ENCODE assay signal across 8 mouse cellular contexts in genomic region chr3:90265932-90266741, GRCm38 (mm10). TPM values are rescaled to one million over a fixed set of nuclear protein-coding genes. Genes with fewer than 3 reads are reported as not detected.
DNase-seq lines count a peak whose midpoint lies in the region; ATAC-seq lines count a peak whose summit lies in the region.

No protein-coding gene starts in this region.

- H3K36me3 ChIP-seq in forebrain, embryonic 12.5 days (replicated peaks): peaks cover 47% of the 10 kb centered on the region
- H3K36me3 ChIP-seq in hindbrain, embryonic 16.5 days (ENCODE audit: control insufficient read depth, insufficient read depth, low read length): peaks cover 20% of the 10 kb centered on the region
- H3K36me3 ChIP-seq in splenic B cell, adult 2 months (ENCODE audit: control insufficient read depth, insufficient read depth, low read length, poor library complexity, severe bottlenecking): peaks cover 27% of the 10 kb centered on the region

- H3K27ac ChIP-seq in forebrain, embryonic 12.5 days: peak overlapping the region; percentile 91
- H3K27ac ChIP-seq in hindbrain, embryonic 16.5 days (ENCODE audit: low read depth, low read length): peak overlapping the region; percentile 97

- peak; percentile 27; the same call in 1 of the 2 replicates for ATAC-seq in forebrain, embryonic 12.5 days (ENCODE audit: low FRiP score)
- ATAC-seq in hindbrain, embryonic 16.5 days: peak; percentile 51

- H3K27me3 ChIP-seq in forebrain, embryonic 12.5 days: no peaks in the 10 kb centered on the region
- H3K27me3 ChIP-seq in hindbrain, embryonic 16.5 days (replicated peaks; ENCODE audit: control insufficient read depth, insufficient read depth, low read length): no peaks in the 10 kb centered on the region
- no peaks in the 10 kb centered on the region for H3K27me3 ChIP-seq in splenic B cell, adult 2 months (ENCODE audit: control insufficient read depth, insufficient read depth, low read length, poor library complexity, severe bottlenecking)

- H3K4me2 ChIP-seq in forebrain, embryonic 12.5 days: peak overlapping the region; percentile 88
- peak overlapping the region; percentile 76 for H3K4me2 ChIP-seq in hindbrain, embryonic 16.5 days (ENCODE audit: low read length)

- 29% methylated on average over 16 of the region's 16 CpGs for WGBS in forebrain, embryonic 12.5 days
- WGBS in hindbrain, embryonic 16.5 days: 26% methylated on average over 16 of the region's 16 CpGs

- peak overlapping the region; percentile 93 for H3K9ac ChIP-seq in forebrain, embryonic 12.5 days
- H3K9ac ChIP-seq in hindbrain, embryonic 16.5 days (ENCODE audit: low read depth, low read length): peak overlapping the region; percentile 99

- H3K9me3 ChIP-seq in forebrain, embryonic 12.5 days: no peaks in the 10 kb centered on the region
- no peaks in the 10 kb centered on the region for H3K9me3 ChIP-seq in hindbrain, embryonic 16.5 days (ENCODE audit: control insufficient read depth, low read length)

- H3K4me3 ChIP-seq in forebrain, embryonic 12.5 days (replicated peaks): peak overlapping the region; percentile 83
- peak overlapping the region; percentile 96 for H3K4me3 ChIP-seq in hindbrain, embryonic 16.5 days (ENCODE audit: low read length)

- H3K4me1 ChIP-seq in forebrain, embryonic 12.5 days: peaks cover 10% of the 10 kb centered on the region
- H3K4me1 ChIP-seq in hindbrain, embryonic 16.5 days (ENCODE audit: control insufficient read depth, insufficient read depth, low read depth, low read length): peaks cover 10% of the 10 kb centered on the region

- DNase-seq in A20 (ENCODE audit: low read depth, low spot score): peak; percentile 91
- DNase-seq in ES-CJ7 (ENCODE audit: low read depth, low spot score): peak; percentile 39
- DNase-seq in lung, postnatal 4 days: peak; percentile 40 to 50
- DNase-seq in splenic B cell, adult 2 months (ENCODE audit: low read depth, low spot score): peak; percentile 88
- DNase-seq in adrenal gland, adult 2 months: no peak
- DNase-seq in kidney, postnatal 36 days: no peak

RNA-seq across cellular contexts. Expression of gene Dennd4b, which starts 1.2 kb away (rescaled TPM):
- 6.0 and 7.9 TPM in 2 replicates for polyA plus RNA-seq in forebrain, embryonic 12.5 days (2016; fragmentation: Nextera tagmentation; extraction: Ambion mirVana)
- polyA plus RNA-seq in hindbrain, embryonic 16.5 days (2015; fragmentation: Nextera tagmentation; extraction: Ambion mirVana): 8.1 and 10.2 TPM in 2 replicates
- total RNA-seq in adrenal gland, adult 2 months (2021): 1 to 10 TPM; 7.8 to 7.9 TPM
- polyA plus RNA-seq in adrenal gland, adult 2 months (2012; rRNA removed): 27.9 and 28.6 TPM in 2 replicates

RNA-seq across cellular contexts. Expression of gene Crtc2, which starts 12.2 kb away (rescaled TPM):
- polyA plus RNA-seq in forebrain, embryonic 12.5 days (2016; fragmentation: Nextera tagmentation; extraction: Ambion mirVana): 19.9 and 20.7 TPM in 2 replicates
- polyA plus RNA-seq in hindbrain, embryonic 16.5 days (2015; fragmentation: Nextera tagmentation; extraction: Ambion mirVana): 19.6 and 25.3 TPM in 2 replicates
- total RNA-seq in adrenal gland, adult 2 months (2021): 10 to 100 TPM; 41.5 to 46.5 TPM
- 60.1 and 74.9 TPM in 2 replicates for polyA plus RNA-seq in adrenal gland, adult 2 months (2012; rRNA removed)

RNA-seq across cellular contexts. Expression of gene Slc39a1, which starts 18.2 kb away (rescaled TPM):
- polyA plus RNA-seq in forebrain, embryonic 12.5 days (2016; fragmentation: Nextera tagmentation; extraction: Ambion mirVana): 32.8 and 42.8 TPM in 2 replicates
- 40.3 and 54.2 TPM in 2 replicates for polyA plus RNA-seq in hindbrain, embryonic 16.5 days (2015; fragmentation: Nextera tagmentation; extraction: Ambion mirVana)
- total RNA-seq in adrenal gland, adult 2 months (2021): 100 to 1,000 TPM; 124 to 160 TPM
- polyA plus RNA-seq in adrenal gland, adult 2 months (2012; rRNA removed): 93.2 and 105 TPM in 2 replicates

RNA-seq across cellular contexts. Expression of gene Creb3l4, which starts 22.8 kb away (rescaled TPM):
- 5.3 and 5.5 TPM in 2 replicates for polyA plus RNA-seq in forebrain, embryonic 12.5 days (2016; fragmentation: Nextera tagmentation; extraction: Ambion mirVana)
- polyA plus RNA-seq in hindbrain, embryonic 16.5 days (2015; fragmentation: Nextera tagmentation; extraction: Ambion mirVana): 2.0 and 2.2 TPM in 2 replicates
- total RNA-seq in adrenal gland, adult 2 months (2021): 1 to 10 TPM in 1 of 2 experiments, under 1 TPM in 1; 0.61 to 1.2 TPM
- 0.28 and 0.61 TPM in 2 replicates for polyA plus RNA-seq in adrenal gland, adult 2 months (2012; rRNA removed)

RNA-seq across cellular contexts. Expression of gene Gatad2b, which starts 26.8 kb away (rescaled TPM):
- polyA plus RNA-seq in forebrain, embryonic 12.5 days (2016; fragmentation: Nextera tagmentation; extraction: Ambion mirVana): 15.8 and 17.2 TPM in 2 replicates
- 9.3 and 12.1 TPM in 2 replicates for polyA plus RNA-seq in hindbrain, embryonic 16.5 days (2015; fragmentation: Nextera tagmentation; extraction: Ambion mirVana)
- total RNA-seq in adrenal gland, adult 2 months (2021): 10 to 100 TPM; 54.8 to 72.5 TPM
- 15.0 and 20.1 TPM in 2 replicates for polyA plus RNA-seq in adrenal gland, adult 2 months (2012; rRNA removed)

Comparison
In these comparisons a context has a peak if more than half of its experiments do, and no peak if none do; other contexts are left out.
1. DNase-seq: peak in A20 (single experiment), ES-CJ7 (single experiment), lung, postnatal 4 days (2 of 2) and splenic B cell, adult 2 months (single experiment); none in adrenal gland, adult 2 months (single experiment) and kidney, postnatal 36 days (0 of 2).